Mouse (Mus musculus): ENCODE data around the gene Cers3. TPM values are rescaled to one million over a fixed set of nuclear protein-coding genes. Genes with fewer than 3 reads are reported as not detected.

Cers3 gene
- total and polyA plus RNA-seq, 3 experiments, result 0.04 TPM; not detected in 2

GRCm38 (mm10) chr7:66741008-66741407, 2.3 kb upstream of the Cers3 start:
- no peak for TF ChIP-seq MXI1 (IDR thresholded peaks at IDR 0.05; ENCODE audit: low read depth, low read length)

GRCm38 (mm10) chr7:66741412-66741811, 1.9 kb upstream of the Cers3 start:
- Histone ChIP-seq H3K27me3 (ENCODE audit: control insufficient read depth in 1 of 2, insufficient read depth in 2 of 2, low read length in 2 of 2) (no peaks in the 10 kb centered on the region), H3K79me2 (ENCODE audit: control insufficient read depth, insufficient read depth, low read length, poor library complexity) (no peaks in the 10 kb centered on the region), H3K4me3 (ENCODE audit: control insufficient read depth in 1 of 2, insufficient read depth in 1 of 2, low read depth in 2 of 2, low read length in 2 of 2) (no peak overlapping the region), H3K36me3 (ENCODE audit: control insufficient read depth in 1 of 2, insufficient read depth in 2 of 2, low read length in 2 of 2) (no peaks in the 10 kb centered on the region), H3K27ac (ENCODE audit: control insufficient read depth, low read depth, low read length) (no peak overlapping the region), H3K9ac (ENCODE audit: control insufficient read depth, low read depth, low read length, poor library complexity, severe bottlenecking) (no peak overlapping the region), H3K4me1 (ENCODE audit: control insufficient read depth in 1 of 2, insufficient read depth in 2 of 2, low read length in 2 of 2) (no peaks in the 10 kb centered on the region), H3K9me3 (replicated peaks; ENCODE audit: insufficient read depth, low read length) (no peaks in the 10 kb centered on the region)
- TF ChIP-seq MYC (IDR thresholded peaks at IDR 0.05; ENCODE audit: low read depth, low read length) (no peak), MXI1 (IDR thresholded peaks at IDR 0.05; ENCODE audit: low read depth, low read length) (no peak), SIN3A (IDR thresholded peaks at IDR 0.05; ENCODE audit: low read length) (no peak), ZMIZ1 (IDR thresholded peaks at IDR 0.05; ENCODE audit: low read depth, low read length) (no peak), POLR2AphosphoS2 (IDR thresholded peaks at IDR 0.05; ENCODE audit: low read length) (no peak), SMC3 (IDR thresholded peaks at IDR 0.05; ENCODE audit: low read depth, low read length) (no peak), POLR2A (IDR thresholded peaks at IDR 0.05; ENCODE audit: control insufficient read depth in 1 of 2, insufficient read depth in 1 of 2, low read depth in 1 of 2, low read length in 2 of 2, poor library complexity in 1 of 2) (no peak), MEF2A (IDR thresholded peaks at IDR 0.05; ENCODE audit: extremely low read depth, insufficient replicate concordance, low read depth, low read length, poor library complexity, severe bottlenecking) (no peak), NRF1 (IDR thresholded peaks at IDR 0.05; ENCODE audit: insufficient read depth, low read depth, low read length, poor library complexity, severe bottlenecking) (no peak), ZNF384 (IDR thresholded peaks at IDR 0.05; ENCODE audit: low read depth, low read length) (no peak), GATA1 (IDR thresholded peaks at IDR 0.05; ENCODE audit: low read depth, low read length) (no peak), GABPA (IDR thresholded peaks at IDR 0.05; ENCODE audit: low read depth, low read length) (no peak), USF1 (IDR thresholded peaks at IDR 0.05; ENCODE audit: low read depth, low read length) (no peak), TCF12 (IDR thresholded peaks at IDR 0.05; ENCODE audit: low read depth, low read length) (no peak), UBTF (IDR thresholded peaks at IDR 0.05; ENCODE audit: borderline replicate concordance, insufficient read depth, low read depth, low read length) (no peak), ETS1 (IDR thresholded peaks at IDR 0.05; ENCODE audit: low read depth, low read length) (no peak), NELFE (IDR thresholded peaks at IDR 0.05; ENCODE audit: low read depth, low read length) (no peak), ZC3H11A (IDR thresholded peaks at IDR 0.05; ENCODE audit: low read depth, low read length) (no peak), RCOR1 (IDR thresholded peaks at IDR 0.05; ENCODE audit: low read depth, low read length) (no peak)
- no peak for DNase-seq (ENCODE audit: low read depth, low spot score)

More at GRCm38 (mm10) chr7:66741008-66741407, 2.3 kb upstream of the Cers3 start:
- no peak overlapping the region for H3K27ac ChIP-seq (ENCODE audit: control insufficient read depth, low read depth, low read length)
- no peaks in the 10 kb centered on the region for H3K27me3 ChIP-seq (ENCODE audit: control insufficient read depth in 1 of 2, insufficient read depth in 2 of 2, low read length in 2 of 2)
- no peaks in the 10 kb centered on the region for H3K4me1 ChIP-seq (ENCODE audit: control insufficient read depth in 1 of 2, insufficient read depth in 2 of 2, low read length in 2 of 2)
- no peak overlapping the region for H3K4me3 ChIP-seq (ENCODE audit: control insufficient read depth in 1 of 2, insufficient read depth in 1 of 2, low read depth in 2 of 2, low read length in 2 of 2)
- no peaks in the 10 kb centered on the region for H3K79me2 ChIP-seq (ENCODE audit: control insufficient read depth, insufficient read depth, low read length, poor library complexity)
- H3K9me3 ChIP-seq (replicated peaks; ENCODE audit: insufficient read depth, low read length), result no peaks in the 10 kb centered on the region
- no peak overlapping the region for H3K9ac ChIP-seq (ENCODE audit: control insufficient read depth, low read depth, low read length, poor library complexity, severe bottlenecking)
- DNase-seq (ENCODE audit: low read depth, low spot score), result no peak
- H3K36me3 ChIP-seq (ENCODE audit: control insufficient read depth in 1 of 2, insufficient read depth in 2 of 2, low read length in 2 of 2), result no peaks in the 10 kb centered on the region

Data from MEL (cell line).